Mouse (Mus musculus) right cerebral cortex, adult 2 months (tissue): ENCODE data around the gene Abcg4.

Experiments
- DNase-seq, 2 experiments: peaks; one replicate each; pipeline ENCODE4 v3.0.0; 2021 to 2022; ENCODE audit warnings: low spot score in 2 of 2

The Abcg4 gene

DNA sequence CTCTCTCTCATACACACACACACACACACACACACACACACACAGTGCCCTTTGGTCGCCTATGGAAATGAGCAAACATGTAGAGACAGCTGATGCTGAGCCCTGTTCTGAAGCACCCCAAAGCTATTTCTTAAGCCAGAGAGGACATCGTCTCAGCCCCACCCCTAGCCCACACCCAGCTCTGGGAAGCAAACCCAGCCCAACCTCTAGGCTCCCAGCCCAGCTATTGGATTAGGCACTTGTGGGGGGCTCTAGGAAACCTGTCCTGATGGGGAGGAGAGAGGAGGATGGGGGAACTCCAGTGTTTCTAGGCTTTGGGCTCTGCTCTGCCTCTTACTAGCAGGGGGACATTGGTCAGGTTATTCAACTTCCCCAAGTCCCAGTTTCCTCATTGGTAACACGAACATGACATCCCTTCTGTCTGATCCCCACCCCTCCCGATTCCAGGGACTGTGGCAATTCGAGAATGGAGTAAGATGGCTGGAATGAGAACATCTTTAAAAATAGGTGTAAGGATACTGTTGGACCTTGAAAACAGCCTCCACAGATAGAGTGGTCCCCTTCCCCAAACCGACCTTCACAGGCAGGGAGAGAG is 2.1 kb downstream of the Abcg4 start:
- no peak for DNase-seq

DNA sequence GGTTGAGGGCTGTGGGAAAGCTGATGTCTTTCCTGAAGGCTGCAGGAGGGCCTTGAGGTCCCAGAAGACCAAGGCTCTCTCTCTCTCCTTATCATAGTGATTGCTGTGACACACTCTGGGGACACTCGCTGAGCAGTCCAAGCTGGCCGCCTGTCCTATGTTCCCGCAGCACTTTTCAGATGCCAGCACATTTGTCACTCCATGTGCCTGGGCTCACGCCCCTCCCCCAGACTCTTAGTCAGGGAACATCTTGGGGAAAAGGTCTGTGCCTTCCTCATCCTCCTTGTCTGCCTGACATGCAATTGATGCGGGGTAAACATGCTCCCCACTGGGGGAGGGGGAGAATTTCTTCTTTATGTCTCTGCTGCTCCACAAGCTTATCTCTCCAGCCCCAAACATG is 5.2 kb downstream of the Abcg4 start:
- no peak for DNase-seq

- no peak for DNase-seq
Measured at GRCm38 (mm10) chr9:44269973-44270372, 18.4 kb downstream of the Abcg4 start.

DNA sequence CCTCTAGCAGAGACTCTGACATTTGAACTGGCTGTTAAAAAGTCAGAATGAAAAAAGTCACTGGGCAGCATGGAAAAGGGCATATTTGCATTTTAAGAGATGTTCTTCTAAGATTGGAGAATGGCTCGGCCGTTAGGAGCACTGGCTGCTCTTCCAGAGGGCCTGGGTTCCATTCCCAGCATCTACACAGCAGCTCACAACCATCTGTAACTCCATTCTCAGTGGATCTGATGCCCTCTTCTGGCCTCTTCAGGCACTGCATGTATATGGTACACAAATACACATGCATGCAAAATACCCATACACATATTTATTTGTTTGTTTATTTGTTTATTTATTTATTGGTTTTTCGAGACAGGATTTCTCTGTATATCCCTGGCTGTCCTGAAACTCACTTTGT is 19.3 kb downstream of the Abcg4 start:
- DNase-seq = no peak

GRCm38 (mm10) chr9:44268432-44268831 is 20.0 kb downstream of the Abcg4 start, which contains the start of gene Nlrx1:
Gene Nlrx1, minus strand, starts transcription at chr9:44268599.
- DNase-seq = no peak

GRCm38 (mm10) chr9:44268027-44268360 is 20.4 kb downstream of the Abcg4 start:
- DNase-seq = peak; percentile 65 to 68

DNA sequence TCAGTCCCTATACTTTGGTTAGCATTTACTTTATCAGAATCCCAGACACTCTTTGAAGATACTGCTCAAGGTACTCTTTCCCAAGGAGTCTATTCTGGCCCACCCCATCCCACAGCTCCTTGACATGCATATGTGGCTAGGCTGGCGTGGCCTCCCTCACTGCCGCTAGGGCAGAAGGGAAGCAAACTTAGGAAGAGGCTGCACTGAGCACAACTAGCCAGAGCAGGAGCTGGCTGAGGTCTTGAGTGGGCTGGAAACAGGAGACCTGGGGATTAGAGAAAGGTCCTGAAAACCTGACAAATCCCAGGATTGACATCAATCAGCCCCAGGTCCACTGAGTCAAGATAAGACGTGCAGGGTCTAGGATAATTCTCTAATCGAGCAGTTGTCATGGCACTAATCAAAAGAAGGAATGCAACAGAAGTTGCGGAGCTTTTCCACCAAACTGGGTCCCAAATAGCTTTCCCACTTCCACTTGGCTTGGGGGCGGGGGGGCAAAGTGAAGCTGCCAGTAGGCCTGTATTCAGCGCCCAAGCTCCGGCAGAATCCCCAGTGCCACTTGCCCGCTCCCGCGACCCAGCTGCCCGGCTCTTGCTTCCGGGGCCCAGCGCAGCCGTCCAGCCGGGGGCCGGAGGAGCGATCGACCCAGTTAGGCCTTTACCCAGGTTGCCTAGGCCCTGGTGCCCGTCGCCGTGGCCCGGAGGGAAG is 20.9 kb downstream of the Abcg4 start:
- DNase-seq = no peak

- peak; percentile 55 to 59 for DNase-seq
Measured at GRCm38 (mm10) chr9:44266478-44267226, 21.8 kb downstream of the Abcg4 start.

GRCm38 (mm10) chr9:44261388-44261787 is 27.0 kb downstream of the Abcg4 start:
- no peak for DNase-seq

DNA sequence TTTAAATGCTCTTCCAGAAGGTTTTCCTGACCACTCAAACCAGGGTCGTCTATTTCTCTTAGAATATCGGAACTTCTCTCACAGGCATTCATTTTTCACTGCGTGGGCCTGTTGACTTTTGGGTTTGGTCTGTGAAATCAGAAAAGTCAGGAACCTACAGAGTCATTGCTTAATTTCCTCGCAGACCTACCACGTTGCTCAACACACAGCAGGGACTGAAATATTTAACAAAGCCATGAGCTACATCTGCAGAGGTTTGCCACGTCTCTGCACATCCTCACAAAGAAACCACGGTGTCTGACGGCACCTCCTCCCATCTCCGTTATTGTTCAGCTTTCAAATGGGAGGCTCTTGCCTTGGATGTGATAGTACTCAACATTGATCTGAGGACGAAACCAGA is 29.4 kb downstream of the Abcg4 start:
- no peak for DNase-seq

DNA sequence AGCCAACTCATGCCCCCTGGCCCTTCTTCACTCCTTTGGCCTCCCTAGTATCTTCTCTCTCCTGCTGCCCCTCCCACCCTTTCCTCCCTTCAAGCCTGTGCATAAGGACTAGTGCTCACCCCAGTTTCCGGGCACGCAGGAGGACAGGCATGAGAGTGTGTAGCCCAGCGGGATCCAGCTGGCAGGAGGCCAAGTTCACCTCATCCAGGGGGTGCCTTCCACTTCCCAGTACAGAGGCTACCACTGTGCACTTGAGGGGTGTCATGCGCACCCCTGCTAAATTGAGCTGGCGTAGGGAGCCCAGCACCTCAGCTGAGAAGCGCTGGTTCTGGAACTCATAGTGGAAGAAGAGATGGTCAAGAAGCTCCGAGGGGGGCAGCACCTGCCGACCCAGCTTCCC is 32.2 kb downstream of the Abcg4 start:
- DNase-seq = no peak

GRCm38 (mm10) chr9:44255136-44255521 is 33.3 kb downstream of the Abcg4 start:
- DNase-seq = no peak

DNA sequence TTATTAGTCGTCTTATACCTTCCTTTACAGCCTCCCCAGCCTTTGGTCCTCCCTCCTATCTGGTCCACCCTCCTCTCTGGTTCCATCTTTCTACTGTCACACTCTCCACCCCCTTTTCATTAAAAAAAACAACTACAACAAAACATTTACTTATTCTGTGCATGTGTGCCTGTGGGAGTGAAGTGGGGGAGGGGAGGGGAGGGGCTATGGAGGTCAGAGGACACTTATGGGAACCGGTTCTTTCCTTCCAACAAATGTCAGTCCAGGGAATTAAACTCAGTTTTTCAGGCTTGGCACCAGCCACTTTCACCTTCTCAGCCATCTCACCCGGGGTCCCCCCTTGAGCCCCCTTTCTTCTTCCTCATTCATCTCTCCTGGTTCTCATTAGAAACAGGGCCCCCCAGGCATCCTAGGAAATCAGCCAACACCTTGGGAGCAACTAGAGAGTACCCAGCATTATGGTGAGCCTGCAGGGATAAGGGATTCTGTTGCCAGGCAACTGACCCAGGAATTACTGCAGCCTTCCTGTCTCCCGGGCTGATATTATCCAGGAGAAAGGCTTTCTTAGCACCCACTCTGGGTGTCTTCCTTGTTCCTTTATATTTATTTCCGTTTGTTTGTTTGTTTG is 33.8 kb downstream of the Abcg4 start:
- DNase-seq = no peak

DNA sequence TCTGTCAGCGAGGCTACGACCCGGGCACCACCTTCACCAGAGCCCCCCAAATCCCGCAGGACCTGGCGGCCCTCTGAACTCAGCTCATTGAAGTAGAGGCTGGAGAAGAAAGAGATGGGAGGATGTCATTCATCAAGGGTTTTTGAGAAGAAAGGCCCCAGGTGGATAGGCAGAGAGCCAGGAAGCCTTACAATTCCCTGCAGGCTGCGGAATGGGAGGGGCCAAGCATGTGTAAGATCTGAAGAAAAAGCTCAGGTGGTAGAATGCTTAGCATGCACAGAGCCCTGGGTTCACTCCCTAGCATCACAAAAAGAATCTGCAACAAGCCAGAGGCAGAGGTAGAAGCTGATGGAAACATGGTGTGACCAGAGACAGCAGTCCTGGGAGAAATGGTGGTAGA is 35.0 kb downstream of the Abcg4 start:
- no peak for DNase-seq

DNA sequence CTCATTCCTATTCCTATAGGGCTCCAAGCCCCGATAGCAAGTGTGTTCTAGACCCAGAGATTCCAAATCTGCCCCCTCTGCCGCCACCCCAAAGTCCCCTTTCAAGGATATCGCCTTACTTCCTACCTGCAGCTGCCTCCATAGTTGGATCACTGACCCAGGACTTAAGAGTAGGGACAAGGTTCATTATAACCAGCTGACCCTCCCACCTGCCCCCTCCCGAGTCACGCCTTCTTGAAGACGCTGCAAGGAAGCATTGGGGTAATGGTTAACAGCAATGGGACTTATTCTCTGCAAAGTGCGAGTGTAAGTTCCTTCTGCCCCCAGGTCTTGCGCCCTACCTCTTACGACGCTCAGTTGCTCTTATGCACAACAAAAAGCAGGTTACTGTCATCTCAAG is 37.1 kb downstream of the Abcg4 start, which contains the start of gene Pdzd3:
TSS of gene Pdzd3 (minus strand) at position 158 of the 400 bp plus-strand sequence.
- no peak for DNase-seq

DNA sequence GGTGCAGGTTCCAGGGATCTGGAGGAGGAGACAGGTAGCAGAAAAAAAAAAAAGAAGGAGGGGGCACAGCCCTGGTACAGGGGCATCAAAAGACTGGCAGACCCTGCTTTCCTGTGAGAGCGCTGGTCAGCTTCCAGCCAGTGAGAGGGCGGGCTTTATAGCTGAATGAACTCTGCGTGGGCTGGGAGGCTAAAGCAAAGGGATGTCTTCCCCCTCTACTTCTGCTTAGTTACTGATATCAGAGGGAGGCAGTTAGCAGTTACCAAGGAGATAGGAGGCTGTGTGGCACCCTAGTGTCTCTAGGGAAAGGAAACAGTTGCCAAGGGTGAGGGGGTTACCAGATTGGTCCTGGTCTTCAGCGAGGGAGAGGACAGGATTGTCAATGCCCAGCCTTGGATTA is 38.0 kb downstream of the Abcg4 start:
- DNase-seq = peak in 1 of 2 experiments; percentile 30

DNA sequence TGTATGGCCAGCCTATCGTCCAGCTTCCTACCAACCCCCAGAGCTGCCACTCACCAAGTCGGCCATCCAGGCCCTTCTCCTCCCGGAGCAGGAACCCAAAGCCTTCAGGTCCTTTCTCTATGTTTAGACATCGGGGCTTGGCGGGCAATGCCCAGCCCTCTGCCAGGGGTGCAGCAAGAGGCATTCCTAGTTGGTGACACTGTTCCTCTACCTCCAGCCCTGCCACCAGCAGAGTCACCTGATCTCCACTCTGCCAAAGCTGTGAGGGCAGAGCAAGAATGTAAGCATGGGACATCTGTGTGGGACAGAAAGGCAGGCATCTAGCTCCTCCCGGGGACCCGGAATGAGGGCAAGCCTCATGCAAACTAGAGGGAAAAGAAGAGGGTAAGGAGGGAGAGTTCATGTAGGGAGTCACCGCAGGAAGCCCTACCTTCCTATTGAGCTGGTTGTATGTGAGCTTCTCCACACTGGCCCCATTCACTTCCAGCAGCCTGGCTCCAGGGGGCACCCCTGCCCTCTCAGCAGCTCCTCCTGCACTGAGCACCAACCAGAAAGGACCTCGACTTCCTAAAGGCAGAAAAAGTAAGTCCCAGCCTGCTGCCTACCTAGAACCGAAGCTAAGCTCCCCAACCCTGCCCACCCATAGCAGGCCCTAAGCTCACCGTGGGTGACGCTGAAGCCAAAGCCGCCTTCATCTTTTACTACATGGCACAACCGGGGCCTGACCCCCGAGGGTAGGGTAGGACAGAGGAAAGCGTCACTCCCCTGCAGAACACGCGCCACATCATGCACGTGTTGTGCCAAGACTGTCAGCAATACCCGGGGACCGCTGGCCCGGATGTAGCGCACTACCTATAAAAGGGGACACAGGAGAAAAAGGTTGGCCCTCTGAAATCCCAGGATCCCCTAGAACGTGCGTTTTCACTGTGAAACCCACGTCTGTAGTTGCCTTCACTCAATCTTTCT is 39.0 kb downstream of the Abcg4 start:
- peak; percentile 59 to 66 for DNase-seq

DNA sequence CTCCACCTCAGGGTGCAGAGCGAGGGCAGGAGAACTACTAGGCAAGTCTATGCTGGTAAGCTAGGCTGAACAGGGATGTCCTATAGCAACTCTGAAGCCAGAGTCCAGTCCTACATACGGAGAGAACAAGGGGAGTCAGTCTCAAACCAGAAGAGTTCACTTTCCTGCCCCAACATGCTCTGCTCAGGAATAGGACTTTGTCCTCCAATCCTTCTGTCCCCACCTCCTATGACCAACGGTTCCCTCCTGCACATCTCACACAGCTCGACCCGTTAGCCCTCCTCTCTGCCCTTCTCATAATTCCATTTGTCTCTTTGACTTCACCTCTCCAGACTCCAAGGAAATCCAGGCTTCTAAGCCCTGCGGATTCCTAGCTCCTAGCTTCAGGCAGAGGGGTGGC is 40.5 kb downstream of the Abcg4 start:
- no peak for DNase-seq

DNA sequence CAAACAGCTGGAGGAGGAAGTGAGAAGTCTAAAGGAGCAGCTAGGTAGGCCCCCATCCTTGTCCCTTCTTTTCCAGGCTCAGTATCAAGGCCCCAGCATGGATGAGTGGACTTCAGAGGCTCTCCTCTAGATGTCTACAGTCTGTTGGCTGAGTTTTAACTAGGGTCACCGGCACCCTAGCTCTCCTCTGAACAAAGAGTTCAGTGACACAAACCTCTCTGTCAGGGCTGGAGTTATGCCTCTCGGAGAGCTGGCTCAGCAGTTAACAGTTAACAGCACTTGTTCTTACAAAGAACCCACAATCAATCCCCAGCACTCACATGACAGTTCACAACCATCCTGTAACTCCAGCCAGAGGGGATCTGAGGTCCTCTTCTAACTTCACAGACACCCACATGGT is 44.8 kb downstream of the Abcg4 start:
- DNase-seq = no peak

DNA sequence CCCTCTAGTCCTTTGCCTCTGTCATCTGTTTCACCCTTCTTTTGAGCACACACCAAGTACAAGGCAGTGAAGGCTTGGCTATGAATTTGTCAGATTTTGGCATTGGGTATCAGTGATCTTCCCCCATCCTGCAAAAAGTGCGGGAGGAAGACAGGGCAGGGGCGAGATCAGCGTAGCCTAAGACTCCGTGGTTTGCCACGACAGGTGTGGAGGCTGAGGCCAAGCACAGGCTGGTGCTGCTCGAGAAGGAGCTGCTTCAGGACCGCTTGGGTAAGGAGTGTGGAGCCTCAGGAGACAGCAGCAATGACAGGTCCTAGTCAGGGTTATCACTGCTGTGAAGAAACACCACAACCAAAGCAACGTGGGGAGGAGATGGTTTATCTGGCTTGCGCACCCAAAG is 47.0 kb downstream of the Abcg4 start:
- no peak for DNase-seq

DNA sequence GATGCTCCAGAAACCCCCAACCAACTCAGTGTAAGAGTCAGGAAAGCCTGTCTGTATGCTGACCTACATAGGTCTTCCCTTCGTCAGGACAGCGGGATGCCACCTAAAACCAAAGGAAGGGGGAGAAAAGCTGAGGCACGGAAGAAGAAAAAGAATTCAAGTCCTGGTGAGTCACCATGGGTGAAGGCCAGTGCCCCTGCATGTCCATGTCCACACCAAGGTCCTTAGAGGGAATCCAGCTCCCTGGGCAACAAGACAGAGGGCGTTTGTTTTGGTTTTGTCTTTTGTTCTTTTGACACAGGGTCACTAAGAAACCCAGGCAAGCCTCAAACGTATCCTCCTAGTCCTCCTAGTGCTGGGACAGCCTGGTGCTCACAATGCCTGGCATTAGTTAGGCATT is 47.5 kb downstream of the Abcg4 start:
- no peak for DNase-seq
